Mouse (Mus musculus) liver, embryonic 12.5 days (tissue): ENCODE data around the gene Iah1. TPM values are rescaled to one million over a fixed set of nuclear protein-coding genes. Genes with fewer than 3 reads are reported as not detected.

Experiments
- ATAC-seq: fragments of 200-750 bp; cut with Nextera tagmentation; 2 replicates; pipeline ENCODE4 v1.8.0; 2017; ENCODE audit warnings: moderate number of reproducible peaks, mild to moderate bottlenecking, moderate library complexity
- H3K27ac ChIP-seq: fragments of 300-500 bp; sonication (generic); 2 replicates; pipeline ENCODE4 v1.5.1; 2016; ENCODE audit warnings: mild to moderate bottlenecking
- H3K27me3 ChIP-seq: fragments of 300-500 bp; sonication (generic); replicated peaks from 2 replicates; pipeline ENCODE4 v1.6.1; 2016; ENCODE audit warnings: mild to moderate bottlenecking, moderate library complexity
- H3K36me3 ChIP-seq: fragments of 300-500 bp; sonication (generic); 2 replicates; pipeline ENCODE4 v1.6.1; 2016; ENCODE audit warnings: mild to moderate bottlenecking, moderate library complexity
- H3K4me1 ChIP-seq: fragments of 300-500 bp; sonication (generic); 2 replicates; pipeline ENCODE4 v1.6.1; 2016
- H3K4me2 ChIP-seq: fragments of 300-500 bp; sonication (generic); 2 replicates; pipeline ENCODE4 v1.6.1; 2016; ENCODE audit warnings: mild to moderate bottlenecking, moderate library complexity
- H3K4me3 ChIP-seq: fragments of 300-500 bp; sonication (generic); 2 replicates; pipeline ENCODE4 v1.5.1; 2016; ENCODE audit warnings: mild to moderate bottlenecking, moderate library complexity
- H3K9ac ChIP-seq: fragments of 300-500 bp; sonication (generic); 2 replicates; pipeline ENCODE4 v1.6.1; 2016; ENCODE audit warnings: mild to moderate bottlenecking, moderate library complexity
- H3K9me3 ChIP-seq: fragments of 300-500 bp; sonication (generic); replicated peaks from 2 replicates; pipeline ENCODE4 v1.6.1; 2016; ENCODE audit warnings: mild to moderate bottlenecking, moderate library complexity
- WGBS: fragments of 180-500 bp; shearing (Covaris S2); methylation state at CpG from one replicate; pipeline ENCODE4 v1.1.7; 2016; ENCODE audit not compliant: insufficient replicate concordance; 5-methylcytosine and 5-hydroxymethylcytosine counted together
- polyA plus RNA-seq: library from polyadenylated mRNA; unstranded; fragments of >200 nt; fragmentation: Nextera tagmentation; extraction: Ambion mirVana; gene quantifications from 2 replicates; pipeline ENCODE4 v1.2.1, GENCODE M21; 2016

The Iah1 gene
- polyA plus RNA-seq, 1 experiment from 2014 or later: 31.4 TPM

- Histone ChIP-seq H3K27me3 (no peaks in the 10 kb centered on the region), H3K9me3 (no peaks in the 10 kb centered on the region), H3K4me1 (peaks cover 30% of the 10 kb centered on the region), H3K4me2 (no peak overlapping the region), H3K27ac (no peak overlapping the region), H3K36me3 (peaks cover 63% of the 10 kb centered on the region), H3K9ac (no peak overlapping the region), H3K4me3 (no peak overlapping the region)
- ATAC-seq: no peak
- WGBS: 77% methylated on average over 6 of the region's 6 CpGs
Measured at GRCm38 (mm10) chr12:21289651-21290050, 26.5 kb upstream of the Iah1 start.

GRCm38 (mm10) chr12:21298856-21299255, 17.3 kb upstream of the Iah1 start:
- Histone ChIP-seq H3K9me3 (no peaks in the 10 kb centered on the region), H3K27me3 (no peaks in the 10 kb centered on the region), H3K36me3 (peaks cover 91% of the 10 kb centered on the region), H3K4me1 (peaks cover 15% of the 10 kb centered on the region), H3K9ac (no peak overlapping the region), H3K4me2 (no peak overlapping the region), H3K27ac (no peak overlapping the region), H3K4me3 (no peak overlapping the region)
- WGBS: 86% methylated on average over 11 of the region's 11 CpGs
- no peak for ATAC-seq

GRCm38 (mm10) chr12:21301324-21301723, 14.9 kb upstream of the Iah1 start:
- peaks cover 15% of the 10 kb centered on the region for H3K4me1 ChIP-seq
- H3K36me3 ChIP-seq: peaks cover 91% of the 10 kb centered on the region
- no peak for ATAC-seq
- 74% methylated on average over 7 of the region's 7 CpGs for WGBS
- H3K9ac ChIP-seq: no peak overlapping the region
- no peak overlapping the region for H3K4me3 ChIP-seq
- H3K27ac ChIP-seq: no peak overlapping the region
- H3K27me3 ChIP-seq: no peaks in the 10 kb centered on the region
- no peak overlapping the region for H3K4me2 ChIP-seq
- H3K9me3 ChIP-seq: no peaks in the 10 kb centered on the region

GRCm38 (mm10) chr12:21301932-21302331, 14.3 kb upstream of the Iah1 start:
- Histone ChIP-seq H3K4me1 (peaks cover 15% of the 10 kb centered on the region), H3K4me3 (no peak overlapping the region), H3K4me2 (no peak overlapping the region), H3K27me3 (no peaks in the 10 kb centered on the region), H3K9me3 (no peaks in the 10 kb centered on the region), H3K36me3 (peaks cover 92% of the 10 kb centered on the region), H3K9ac (no peak overlapping the region), H3K27ac (no peak overlapping the region)
- no peak for ATAC-seq
- WGBS: 73% methylated on average over 8 of the region's 8 CpGs

GRCm38 (mm10) chr12:21302361-21302783, 13.8 kb upstream of the Iah1 start:
- Histone ChIP-seq H3K36me3 (peaks cover 91% of the 10 kb centered on the region), H3K4me1 (peaks cover 15% of the 10 kb centered on the region), H3K4me3 (no peak overlapping the region), H3K4me2 (no peak overlapping the region), H3K9ac (no peak overlapping the region), H3K9me3 (no peaks in the 10 kb centered on the region), H3K27ac (no peak overlapping the region), H3K27me3 (no peaks in the 10 kb centered on the region)
- ATAC-seq: peak; percentile 57
- 25% methylated on average over 5 of the region's 5 CpGs for WGBS

- no peak for ATAC-seq
- peaks cover 94% of the 10 kb centered on the region for H3K36me3 ChIP-seq
- H3K9ac ChIP-seq: no peak overlapping the region
- no peak overlapping the region for H3K4me3 ChIP-seq
- no peaks in the 10 kb centered on the region for H3K9me3 ChIP-seq
- WGBS: 89% methylated on average over 4 of the region's 4 CpGs
- H3K27me3 ChIP-seq: no peaks in the 10 kb centered on the region
- no peak overlapping the region for H3K4me2 ChIP-seq
- no peak overlapping the region for H3K27ac ChIP-seq
- H3K4me1 ChIP-seq: peaks cover 15% of the 10 kb centered on the region
Measured at GRCm38 (mm10) chr12:21305741-21306140, 10.4 kb upstream of the Iah1 start.

- ATAC-seq: no peak
- WGBS: 85% methylated on average over 4 of the region's 4 CpGs
- peaks cover 95% of the 10 kb centered on the region for H3K36me3 ChIP-seq
- peaks cover 9% of the 10 kb centered on the region for H3K4me1 ChIP-seq
- H3K27me3 ChIP-seq: no peaks in the 10 kb centered on the region
- no peak overlapping the region for H3K4me2 ChIP-seq
- no peak overlapping the region for H3K27ac ChIP-seq
- H3K9ac ChIP-seq: no peak overlapping the region
- no peaks in the 10 kb centered on the region for H3K9me3 ChIP-seq
- H3K4me3 ChIP-seq: no peak overlapping the region
Measured at GRCm38 (mm10) chr12:21306721-21307120, 9.5 kb upstream of the Iah1 start.

GRCm38 (mm10) chr12:21312201-21312600, 4.0 kb upstream of the Iah1 start:
- H3K36me3 ChIP-seq: peaks cover 84% of the 10 kb centered on the region
- 92% methylated on average over 5 of the region's 5 CpGs for WGBS
- H3K9ac ChIP-seq: no peak overlapping the region
- no peak overlapping the region for H3K27ac ChIP-seq
- no peak overlapping the region for H3K4me2 ChIP-seq
- no peak overlapping the region for H3K4me3 ChIP-seq
- H3K4me1 ChIP-seq: peaks cover 14% of the 10 kb centered on the region
- H3K9me3 ChIP-seq: no peaks in the 10 kb centered on the region
- no peak for ATAC-seq
- no peaks in the 10 kb centered on the region for H3K27me3 ChIP-seq

- ATAC-seq: no peak
- Histone ChIP-seq H3K36me3 (peaks cover 68% of the 10 kb centered on the region), H3K27me3 (no peaks in the 10 kb centered on the region), H3K4me2 (peak overlapping the region; percentile 81), H3K9ac (peak overlapping the region; percentile 82), H3K4me3 (peak overlapping the region; percentile 81), H3K4me1 (peaks cover 23% of the 10 kb centered on the region), H3K27ac (no peak overlapping the region), H3K9me3 (no peaks in the 10 kb centered on the region)
- WGBS: 29% methylated on average over 7 of the region's 7 CpGs
Measured at GRCm38 (mm10) chr12:21316869-21317265, 678 bp downstream of the Iah1 start.

- H3K4me2 ChIP-seq: no peak overlapping the region
Measured at GRCm38 (mm10) chr12:21318143-21318895, 2.1 kb downstream of the Iah1 start.

GRCm38 (mm10) chr12:21320317-21320716, 4.1 kb downstream of the Iah1 start:
- H3K36me3 ChIP-seq: peaks cover 67% of the 10 kb centered on the region
- no peaks in the 10 kb centered on the region for H3K27me3 ChIP-seq
- no peaks in the 10 kb centered on the region for H3K9me3 ChIP-seq
- H3K9ac ChIP-seq: no peak overlapping the region
- no peak for ATAC-seq
- peaks cover 23% of the 10 kb centered on the region for H3K4me1 ChIP-seq
- no peak overlapping the region for H3K4me3 ChIP-seq
- no peak overlapping the region for H3K27ac ChIP-seq
- H3K4me2 ChIP-seq: no peak overlapping the region
- WGBS: 72% methylated on average over 4 of the region's 4 CpGs

More at GRCm38 (mm10) chr12:21318143-21318895, 2.1 kb downstream of the Iah1 start:
- Histone ChIP-seq H3K36me3 (peaks cover 70% of the 10 kb centered on the region), H3K9ac (no peak overlapping the region), H3K27me3 (no peaks in the 10 kb centered on the region), H3K27ac (no peak overlapping the region), H3K4me1 (peaks cover 23% of the 10 kb centered on the region), H3K4me3 (no peak overlapping the region), H3K9me3 (no peaks in the 10 kb centered on the region)
- 74% methylated on average over 12 of the region's 12 CpGs for WGBS
- no peak for ATAC-seq

GRCm38 (mm10) chr12:21321170-21321569, 5.0 kb downstream of the Iah1 start:
- 76% methylated on average over 9 of the region's 9 CpGs for WGBS
- Histone ChIP-seq H3K4me1 (peaks cover 16% of the 10 kb centered on the region), H3K27ac (no peak overlapping the region), H3K9ac (no peak overlapping the region), H3K9me3 (no peaks in the 10 kb centered on the region), H3K4me3 (no peak overlapping the region), H3K4me2 (no peak overlapping the region), H3K36me3 (peaks cover 72% of the 10 kb centered on the region), H3K27me3 (no peaks in the 10 kb centered on the region)
- no peak for ATAC-seq

GRCm38 (mm10) chr12:21322296-21322695, 6.1 kb downstream of the Iah1 start:
- no peak overlapping the region for H3K4me2 ChIP-seq
- H3K9ac ChIP-seq: no peak overlapping the region
- no peaks in the 10 kb centered on the region for H3K27me3 ChIP-seq
- no peaks in the 10 kb centered on the region for H3K9me3 ChIP-seq
- WGBS: 87% methylated on average over 4 of the region's 4 CpGs
- no peak overlapping the region for H3K4me3 ChIP-seq
- peaks cover 9% of the 10 kb centered on the region for H3K4me1 ChIP-seq
- H3K27ac ChIP-seq: no peak overlapping the region
- peaks cover 83% of the 10 kb centered on the region for H3K36me3 ChIP-seq
- ATAC-seq: no peak
